In genomic region chr1:192784374-192784773, GRCm38 (mm10) we compare ENCODE assay signal across 8 mouse cellular contexts. TPM values are rescaled to one million over a fixed set of nuclear protein-coding genes. Genes with fewer than 3 reads are reported as not detected.
DNase-seq lines count a peak whose midpoint lies in the region; ATAC-seq and TF ChIP-seq lines count a peak whose summit lies in the region.

No protein-coding gene starts in this region.

- TF ChIP-seq EP300 in heart, postnatal 0 days (IDR thresholded peaks at IDR 0.05; ENCODE audit: low read depth): no peak

- H3K9ac ChIP-seq in heart, postnatal 0 days (replicated peaks; ENCODE audit: low read depth, low read length): no peak overlapping the region
- no peak overlapping the region for H3K9ac ChIP-seq in lung, embryonic 14.5 days

- no peaks in the 10 kb centered on the region for H3K27me3 ChIP-seq in heart, postnatal 0 days (ENCODE audit: control insufficient read depth, insufficient read depth, low read length)
- H3K27me3 ChIP-seq in lung, embryonic 14.5 days (ENCODE audit: insufficient read depth, low read length): no peaks in the 10 kb centered on the region

- peak; percentile 18 to 27 for DNase-seq in spleen, postnatal 36 days (ENCODE audit: low spot score in 2 of 2)
- DNase-seq in spleen, postnatal 14 days (ENCODE audit: low spot score in 2 of 2): no peak
- DNase-seq in heart, postnatal 0 days (ENCODE audit: low spot score): peak; percentile 84
- peak; percentile 63 to 66 for DNase-seq in kidney, postnatal 25 days
- peak; percentile 87 for DNase-seq in lung, embryonic 14.5 days
- DNase-seq in retina, postnatal 1 day: peak; percentile 81
- no peak for DNase-seq in Muller cell, postnatal 12 days (ENCODE audit: inconsistent ontology term)

- H3K27ac ChIP-seq in cortical plate, adult 2 months (ENCODE audit: insufficient read depth, low read length): no peak overlapping the region
- no peak overlapping the region for H3K27ac ChIP-seq in heart, postnatal 0 days (ENCODE audit: low read depth)
- H3K27ac ChIP-seq in lung, embryonic 14.5 days (ENCODE audit: low read depth): peak overlapping the region; percentile 36; the same call in 1 of the 2 replicates

- H3K9me3 ChIP-seq in heart, postnatal 0 days (replicated peaks; ENCODE audit: control insufficient read depth, low read length): no peaks in the 10 kb centered on the region
- H3K9me3 ChIP-seq in lung, embryonic 14.5 days (ENCODE audit: low read depth, low read length): no peaks in the 10 kb centered on the region

- no peak overlapping the region for H3K4me2 ChIP-seq in heart, postnatal 0 days (ENCODE audit: low read depth, low read length)
- H3K4me2 ChIP-seq in lung, embryonic 14.5 days: no peak overlapping the region

- H3K4me3 ChIP-seq in cortical plate, adult 2 months (ENCODE audit: insufficient read depth, low read length): no peak overlapping the region
- no peak overlapping the region for H3K4me3 ChIP-seq in heart, postnatal 0 days (ENCODE audit: low read depth, low read length)
- no peak overlapping the region for H3K4me3 ChIP-seq in lung, embryonic 14.5 days (ENCODE audit: low read depth, low read length)

- 14% methylated on average over 4 of the region's 4 CpGs for WGBS in heart, postnatal 0 days
- WGBS in lung, embryonic 14.5 days: 19% methylated on average over 4 of the region's 4 CpGs

- no peak for TF ChIP-seq POLR2A in cortical plate, adult 2 months (IDR thresholded peaks at IDR 0.05; ENCODE audit: extremely low read depth, insufficient read depth, low read length)

- peaks cover 11% of the 10 kb centered on the region for H3K4me1 ChIP-seq in cortical plate, adult 2 months (ENCODE audit: control insufficient read depth, insufficient read depth, low read length)
- H3K4me1 ChIP-seq in heart, postnatal 0 days (ENCODE audit: control insufficient read depth, insufficient read depth): peaks cover 9% of the 10 kb centered on the region; the same call in 1 of the 2 replicates
- H3K4me1 ChIP-seq in lung, embryonic 14.5 days (ENCODE audit: insufficient read depth): peaks cover 29% of the 10 kb centered on the region

- peak; percentile 77 for TF ChIP-seq CTCF in cortical plate, adult 2 months (IDR thresholded peaks at IDR 0.05; ENCODE audit: extremely low read depth, insufficient read depth, low read length)
- peak; percentile 91 for TF ChIP-seq CTCF in heart, postnatal 0 days (IDR thresholded peaks at IDR 0.05; ENCODE audit: low read depth)
- TF ChIP-seq CTCF in lung, embryonic 14.5 days (IDR thresholded peaks at IDR 0.05; ENCODE audit: low read depth): peak; percentile 95

- ATAC-seq in heart, postnatal 0 days (ENCODE audit: insufficient read depth, low read depth): peak; percentile 46
- ATAC-seq in lung, embryonic 14.5 days (ENCODE audit: insufficient read depth): peak; percentile 25

- H3K36me3 ChIP-seq in heart, postnatal 0 days (replicated peaks; ENCODE audit: control insufficient read depth, insufficient read depth, low read length): no peaks in the 10 kb centered on the region
- H3K36me3 ChIP-seq in lung, embryonic 14.5 days (ENCODE audit: insufficient read depth): no peaks in the 10 kb centered on the region

RNA-seq across cellular contexts. Expression of gene Hhat, which starts 13.4 kb away (rescaled TPM):
- 0.89 and 0.98 TPM in 2 replicates for polyA plus RNA-seq in cortical plate, adult 2 months (2012; rRNA removed)
- total RNA-seq in heart, postnatal 0 days (2014; rRNA removed; ENCODE audit: low replicate concordance): 6.7 and 13.2 TPM in 2 replicates
- polyA plus RNA-seq in heart, postnatal 0 days (2015; fragmentation: Nextera tagmentation; extraction: Ambion mirVana): 3.7 and 4.0 TPM in 2 replicates
- polyA plus RNA-seq in lung, embryonic 14.5 days (2014; fragmentation: Nextera tagmentation; extraction: Ambion mirVana): 12.8 and 12.9 TPM in 2 replicates

Comparison
In these comparisons a context has a peak if more than half of its experiments do, and no peak if none do; other contexts are left out.
1. DNase-seq: peak in spleen, postnatal 36 days (2 of 2), heart, postnatal 0 days (single experiment), kidney, postnatal 25 days (2 of 2), lung, embryonic 14.5 days (single experiment) and retina, postnatal 1 day (single experiment); none in spleen, postnatal 14 days (0 of 2) and Muller cell, postnatal 12 days (single experiment).
2. Peak in every context shown above with its lines, with median percentiles within 50 percentile points of each other: CTCF ChIP-seq.